Mouse (Mus musculus) large intestine, adult 2 months (tissue): ENCODE data around the gene Ankrd13a. TPM values are rescaled to one million over a fixed set of nuclear protein-coding genes. Genes with fewer than 3 reads are reported as not detected.
"Not testable (repeated sequence)": the region's sequence is repeated elsewhere in the genome, so short reads cannot be mapped to it uniquely, and the experiment has no call there.

Experiments used
- DNase-seq: peaks from one replicate; pipeline ENCODE4 v3.0.0-alpha.2; 2012; ENCODE audit warnings: low read depth, low spot score
- WGBS: fragments of 180-500 bp; shearing (Covaris S2); methylation state at CpG from one replicate; pipeline ENCODE4 v1.1.7; 2018; 5-methylcytosine and 5-hydroxymethylcytosine counted together
- polyA plus RNA-seq: library from polyadenylated mRNA; depleted of rRNA; stranded (reverse); fragments of >200 nt; gene quantifications from 2 replicates; pipeline ENCODE4 v1.2.3, GENCODE M21; 2012; rRNA removed

Ankrd13a gene
- polyA plus RNA-seq, 1 experiment = 98.4 TPM

- 80% methylated on average over 11 of the region's 11 CpGs for WGBS
- no peak for DNase-seq
Measured at GRCm38 (mm10) chr5:114818124-114818523, 43.6 kb downstream of the Ankrd13a start.

GRCm38 (mm10) chr5:114822796-114823688, 48.6 kb downstream of the Ankrd13a start, which contains the start of gene 1500011B03Rik:
1500011B03Rik (minus strand) TSS chr5:114823468.
- no peak for DNase-seq
- WGBS = 13% methylated on average over 53 of the region's 53 CpGs

DNA sequence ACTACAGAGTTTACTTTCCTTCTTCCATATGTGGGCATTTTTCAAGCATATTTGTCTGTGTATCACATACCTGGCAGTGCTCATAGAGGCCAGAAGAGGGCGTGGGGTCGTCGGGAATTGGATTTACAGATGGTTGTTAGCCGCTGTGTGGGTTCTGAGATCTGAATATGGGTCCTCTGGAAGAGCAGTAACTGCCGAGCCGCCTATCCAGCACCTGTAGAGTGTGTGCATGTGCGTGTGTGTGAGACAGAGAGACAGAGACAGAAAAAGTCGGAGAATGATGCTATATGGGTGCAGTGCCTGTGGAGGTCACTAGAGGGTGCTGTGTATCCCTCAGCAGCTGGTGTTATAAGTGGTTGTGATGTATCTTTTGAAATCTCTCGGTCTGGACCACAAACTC, 49.7 kb downstream of the Ankrd13a start:
- 14% methylated on average over 9 of the region's 9 CpGs for WGBS
- DNase-seq = peak; percentile 33

DNA sequence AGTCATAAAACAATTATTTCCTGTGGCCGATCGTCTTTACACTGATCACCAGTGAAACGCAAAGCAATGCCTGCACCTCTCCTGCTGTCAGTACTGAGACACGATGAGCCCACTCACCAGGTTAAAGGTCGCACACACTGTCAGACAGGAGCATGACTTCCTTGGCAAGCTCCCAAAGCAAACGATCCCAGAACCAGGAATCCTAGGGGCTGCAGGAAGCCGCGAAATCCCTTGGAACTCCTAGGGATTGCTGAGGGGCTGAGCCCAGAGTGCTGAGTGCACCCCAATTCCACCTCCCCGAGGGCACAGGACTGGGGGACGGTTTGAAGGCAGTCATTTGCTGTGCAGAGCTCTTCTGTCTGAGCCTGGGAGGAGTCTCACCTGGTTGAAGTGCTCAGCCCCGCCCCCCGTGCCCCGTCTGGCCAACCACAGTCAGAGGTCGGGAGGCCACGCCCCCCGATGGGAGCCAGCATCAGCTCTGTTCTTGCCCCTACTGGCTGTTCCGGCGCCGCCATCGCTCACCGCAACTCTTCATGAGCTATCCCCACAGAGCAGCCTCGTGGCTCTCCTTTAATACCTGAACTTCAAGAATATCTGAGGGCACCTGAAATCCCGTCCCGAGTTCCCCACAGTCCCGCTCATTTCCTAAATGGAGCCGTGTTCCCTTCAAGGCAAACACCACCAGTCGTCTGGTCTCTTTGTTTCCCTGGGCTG, 51.7 kb downstream of the Ankrd13a start:
- 3% methylated on average over 27 of the region's 27 CpGs for WGBS
- DNase-seq = peak; percentile 75

DNA sequence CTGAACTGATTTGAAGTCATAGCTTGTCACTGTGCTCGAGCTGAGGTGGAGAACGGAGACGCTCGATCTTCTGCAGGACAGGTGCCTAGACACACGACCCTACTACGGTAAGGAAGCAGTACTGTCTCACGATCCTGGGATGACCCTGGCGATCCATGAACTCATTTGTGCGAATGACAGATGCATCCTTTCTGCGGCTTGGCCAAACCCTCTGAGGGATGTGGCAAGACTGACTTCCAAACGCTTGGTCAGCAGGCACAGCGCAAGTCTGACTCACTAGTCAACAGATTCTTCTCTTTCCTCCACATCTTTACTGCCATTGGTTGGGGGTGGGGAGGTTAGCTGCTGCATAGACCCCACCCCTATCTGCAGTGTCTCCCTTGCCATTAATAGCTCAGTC, 53.0 kb downstream of the Ankrd13a start:
- WGBS = 75% methylated on average over 12 of the region's 12 CpGs
- no peak for DNase-seq

DNA sequence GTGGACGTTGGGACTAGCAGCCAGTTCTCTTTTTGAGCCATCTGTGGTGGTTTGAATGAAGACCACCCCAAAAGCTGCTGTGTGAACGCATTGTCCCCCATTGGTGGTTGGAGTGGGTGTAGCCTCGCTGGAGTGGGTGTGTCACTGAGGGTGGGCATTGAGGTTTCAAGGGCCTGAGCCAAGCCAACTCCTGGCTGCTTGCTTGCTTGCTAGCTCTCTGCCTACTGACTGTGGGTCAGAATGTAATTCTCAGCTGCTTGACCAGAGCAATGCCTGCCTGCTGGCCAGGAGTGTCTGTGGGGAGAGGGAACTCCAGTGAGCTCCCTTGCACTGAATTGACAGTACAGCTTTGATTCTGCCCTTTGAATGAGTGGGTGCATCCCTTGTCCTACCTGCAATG, 55.3 kb downstream of the Ankrd13a start:
- 75% methylated on average over 3 of the region's 3 CpGs for WGBS
- no peak for DNase-seq

- WGBS = 66% methylated on average over 12 of the region's 12 CpGs
- no peak for DNase-seq
Measured at GRCm38 (mm10) chr5:114836886-114837285, 62.4 kb downstream of the Ankrd13a start.

DNA sequence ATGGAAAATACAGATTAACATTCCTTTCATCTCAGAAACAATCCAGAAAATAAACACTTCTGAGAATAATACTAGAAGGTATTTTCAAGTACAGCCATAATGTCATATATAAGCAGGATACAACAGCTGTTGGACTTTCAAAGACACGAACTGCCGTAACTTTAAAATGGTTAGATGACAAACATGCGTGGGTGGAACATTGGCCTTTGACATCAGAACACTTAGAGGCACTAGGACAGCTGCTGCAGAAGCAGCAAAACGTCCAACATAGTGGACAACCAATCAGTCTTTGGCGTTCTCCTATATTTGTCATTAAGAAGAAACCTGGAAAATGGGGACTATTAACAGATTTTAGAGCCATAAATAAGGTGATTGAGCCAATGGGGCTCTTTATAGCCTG, 66.0 kb downstream of the Ankrd13a start:
- not testable (repeated sequence) for DNase-seq
- 44% methylated on average over 5 of the region's 5 CpGs for WGBS

DNA sequence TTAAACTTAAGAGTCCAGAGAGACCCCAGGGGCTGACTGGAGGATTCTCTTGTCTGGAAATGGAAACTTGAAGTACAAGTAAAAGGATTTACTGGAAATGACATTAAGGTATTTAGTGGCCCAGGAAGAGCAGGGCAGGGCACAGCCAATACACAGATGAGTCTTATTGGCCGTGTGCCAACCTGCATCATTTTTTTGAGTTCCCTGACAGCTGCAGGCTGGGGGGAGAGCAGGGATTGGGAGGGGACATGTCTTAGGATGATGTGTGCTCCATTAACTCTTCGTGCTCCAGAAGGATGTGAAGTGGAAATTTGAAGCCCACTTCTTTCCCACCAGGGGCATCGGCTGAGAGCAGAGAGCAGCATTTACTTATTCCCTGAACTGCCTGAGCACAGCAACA, 67.7 kb downstream of the Ankrd13a start:
- 48% methylated on average over 3 of the region's 3 CpGs for WGBS
- DNase-seq = not testable (repeated sequence)

GRCm38 (mm10) chr5:114842674-114843073, 68.2 kb downstream of the Ankrd13a start:
- DNase-seq = no peak
- 88% methylated on average over 5 of the region's 5 CpGs for WGBS

DNA sequence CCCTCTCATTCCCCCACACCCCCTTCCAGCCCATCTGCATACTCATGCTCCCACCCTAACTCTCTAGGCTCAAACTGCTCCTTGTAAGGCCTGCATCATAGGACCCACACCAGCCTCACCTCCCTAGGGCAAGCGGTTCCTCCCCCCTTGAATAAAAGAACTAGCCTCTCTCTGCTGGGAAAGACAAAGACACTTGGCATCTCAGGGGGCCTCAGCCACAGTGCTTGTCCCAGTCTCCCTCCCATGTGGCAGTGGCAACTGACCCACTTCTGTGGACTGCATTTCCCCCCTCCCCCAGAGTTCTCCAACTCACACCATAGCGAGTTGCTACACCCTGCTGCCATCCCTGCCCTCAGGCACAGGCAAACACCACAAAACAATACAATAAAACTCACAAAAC, 69.9 kb downstream of the Ankrd13a start:
- WGBS = 79% methylated on average over 2 of the region's 2 CpGs

DNA sequence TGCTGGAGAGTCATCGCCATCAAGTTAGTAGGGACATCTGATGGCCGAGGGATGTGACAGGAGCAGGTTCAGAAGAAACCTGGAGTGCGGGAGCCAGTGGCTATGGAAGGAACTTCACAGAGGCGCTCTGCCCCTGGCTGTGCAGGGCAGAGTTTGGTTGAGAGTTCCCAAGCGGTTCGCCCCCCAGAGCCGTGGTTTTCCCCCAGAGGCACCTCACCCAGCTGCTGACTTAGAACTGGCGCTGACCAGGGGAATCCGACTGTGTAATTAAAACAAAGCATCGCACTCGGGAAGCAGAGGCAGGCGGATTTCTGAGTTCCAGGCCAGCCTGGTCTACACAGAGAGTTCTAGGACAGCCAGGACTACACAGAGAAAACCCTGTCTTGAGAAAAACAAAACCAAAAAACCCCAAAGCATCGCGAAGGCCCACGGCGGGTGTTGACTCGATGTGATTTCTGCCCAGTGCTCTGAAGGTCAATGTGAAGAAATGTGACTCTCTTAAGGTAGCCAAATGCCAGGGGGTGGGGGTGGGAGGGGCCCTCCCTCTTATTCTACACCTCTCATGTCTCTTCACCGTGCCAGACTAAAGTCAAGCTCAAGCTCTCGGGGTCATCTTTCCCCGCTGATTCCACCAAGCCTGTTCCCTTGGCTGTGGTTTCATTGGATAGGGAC, 77.2 kb downstream of the Ankrd13a start:
- WGBS = 82% methylated on average over 20 of the region's 20 CpGs
- DNase-seq = no peak

More for the DNA sequence above, 69.9 kb downstream of the Ankrd13a start:
- not testable (repeated sequence) for DNase-seq

- WGBS = 80% methylated on average over 3 of the region's 5 CpGs
Measured at GRCm38 (mm10) chr5:114853364-114853763, 78.9 kb downstream of the Ankrd13a start, which contains the start of gene 4930519G04Rik. 4930519G04Rik (plus strand) TSS chr5:114853664.

More at GRCm38 (mm10) chr5:114853364-114853763, 78.9 kb downstream of the Ankrd13a start, which contains the start of gene 4930519G04Rik:
- DNase-seq = not testable (repeated sequence)

Other genes with a start within 250 kb of the Ankrd13a start
- gene Fam222a, start 206.7 kb upstream of the Ankrd13a start, polyA plus RNA-seq = 2.7 and 2.8 TPM in 2 replicates
- 2.2 and 2.8 TPM in 2 replicates for gene Trpv4, start 116.3 kb upstream of the Ankrd13a start, polyA plus RNA-seq
- 169 and 205 TPM in 2 replicates for gene Gltp, start 83.7 kb upstream of the Ankrd13a start, polyA plus RNA-seq
- gene Tchp, start 66.9 kb upstream of the Ankrd13a start, polyA plus RNA-seq = 6.5 and 9.4 TPM in 2 replicates
- 23.1 and 29.7 TPM in 2 replicates for gene Git2, start 840 bp downstream of the Ankrd13a start, polyA plus RNA-seq
- 14.6 and 17.6 TPM in 2 replicates for gene 1500011B03Rik, start 48.8 kb downstream of the Ankrd13a start, polyA plus RNA-seq
- gene 4930519G04Rik, start 79.0 kb downstream of the Ankrd13a start, polyA plus RNA-seq = not detected in 2 replicates
- gene Gm9936, start 84.0 kb downstream of the Ankrd13a start, polyA plus RNA-seq = not detected in 2 replicates
- gene Oasl2, start 122.3 kb downstream of the Ankrd13a start, polyA plus RNA-seq = 20.7 and 47.4 TPM in 2 replicates
- 59.3 and 95.6 TPM in 2 replicates for gene Oasl1, start 148.6 kb downstream of the Ankrd13a start, polyA plus RNA-seq
- 13.7 and 19.4 TPM in 2 replicates for gene 2210016L21Rik, start 167.5 kb downstream of the Ankrd13a start, polyA plus RNA-seq
- gene Hnf1a, start 196.4 kb downstream of the Ankrd13a start, polyA plus RNA-seq = 12.3 and 13.6 TPM in 2 replicates
- gene Sppl3, start 236.5 kb downstream of the Ankrd13a start, polyA plus RNA-seq = 71.4 and 79.1 TPM in 2 replicates